Mouse (Mus musculus) thymus, adult 2 months (tissue): ENCODE measurements at regions not wholly inside any gene's neighbourhood (a gene's known extent, or its start where the extent isn't known, plus 50 kb on each side); places are given as distances from the start of the nearest gene placed in this dataset.

Source experiments
- CTCF ChIP-seq: fragments of 200-500 bp; IDR thresholded peaks from 2 replicates; pipeline ENCODE4 v1.5.1; 2012; ENCODE audit warnings: mild to moderate bottlenecking, control low read depth, low read length, moderate library complexity, borderline replicate concordance; ENCODE audit not compliant: control insufficient read depth, poor library complexity, insufficient read depth; ENCODE audit errors: extremely low read depth
- POLR2A ChIP-seq: fragments of 200-500 bp; IDR thresholded peaks from 2 replicates; pipeline ENCODE4 v1.6.1; 2012; ENCODE audit warnings: mild to moderate bottlenecking, low read length, control low read depth, moderate library complexity; ENCODE audit not compliant: control insufficient read depth, poor library complexity, insufficient read depth; ENCODE audit errors: extremely low read depth

DNA sequence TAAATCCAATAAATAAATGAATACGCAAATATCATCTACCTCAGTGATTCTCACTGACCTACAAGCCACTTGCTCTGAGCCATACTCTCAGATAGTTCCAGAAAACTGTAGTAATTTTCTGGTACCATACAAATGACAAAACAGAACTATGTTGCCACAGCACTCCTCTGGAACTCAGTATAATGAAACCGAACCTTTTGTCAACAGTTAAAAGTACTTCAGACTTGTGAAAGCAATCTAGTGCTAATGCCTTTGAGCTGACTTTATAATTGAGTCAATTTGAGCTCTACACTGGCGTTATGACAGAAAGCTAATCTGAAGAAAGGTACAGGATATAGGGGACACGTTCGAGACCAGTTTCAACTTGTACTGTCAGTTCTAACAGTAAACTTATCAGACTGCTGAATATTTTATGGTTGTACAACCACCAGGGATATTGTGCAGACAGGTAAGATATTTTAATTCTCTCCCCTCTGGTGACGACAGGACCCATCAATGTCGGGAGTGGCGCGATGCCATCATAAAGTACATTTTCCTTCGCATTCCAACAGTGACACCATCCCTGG is 449.0 kb downstream of the Atp23 start:
- TF ChIP-seq CTCF, result no peak
- no peak for TF ChIP-seq POLR2A
